Mouse (Mus musculus): ENCODE results near the gene Shroom3.

GRCm38 (mm10) chr5:92931298-92931697 is 248.1 kb downstream of the Shroom3 start:
- no peak for TF ChIP-seq CTCF (conservative IDR thresholded peaks at IDR 0.05 in 1 of 2, IDR thresholded peaks at IDR 0.05 in 1 of 2; ENCODE audit: low read depth in 2 of 2, low read length in 2 of 2)
- TF ChIP-seq ZNF384 (IDR thresholded peaks at IDR 0.05; ENCODE audit: low read depth, low read length), result no peak
- TF ChIP-seq POLR2A (IDR thresholded peaks at IDR 0.05; ENCODE audit: low read depth, low read length), result no peak
- TF ChIP-seq MEF2A (IDR thresholded peaks at IDR 0.05; ENCODE audit: borderline replicate concordance, low read depth, low read length), result no peak
- no peak for TF ChIP-seq NRF1 (IDR thresholded peaks at IDR 0.05; ENCODE audit: low read depth, low read length)
- no peak for TF ChIP-seq POLR2AphosphoS2 (IDR thresholded peaks at IDR 0.05; ENCODE audit: low read depth, low read length)
- no peak for TF ChIP-seq NELFE (IDR thresholded peaks at IDR 0.05; ENCODE audit: low read depth, low read length)
- no peak for TF ChIP-seq EP300 (IDR thresholded peaks at IDR 0.05; ENCODE audit: low read length)
- no peak for TF ChIP-seq RAD21 (IDR thresholded peaks at IDR 0.05; ENCODE audit: low read depth, low read length)
